ENCODE assay signal across 12 mouse cellular contexts in genomic region chr13:95419204-95419749, GRCm38 (mm10). TPM values are rescaled to one million over a fixed set of nuclear protein-coding genes. Genes with fewer than 3 reads are reported as not detected.
DNase-seq lines count a peak whose midpoint lies in the region; ATAC-seq and TF ChIP-seq lines count a peak whose summit lies in the region.
"Had no signal": no experiment of that assay in that cellular context is flagged by ENCODE, and none has a peak within 500 bp of the region (broad histone marks: within the 10 kb centered on the region; RNA-seq: fewer than 3 reads in every experiment).

No protein-coding gene starts in this region.

- no peak for TF ChIP-seq CTCF in liver, postnatal 0 days (IDR thresholded peaks at IDR 0.05; ENCODE audit: low read depth)

- TF ChIP-seq EP300 in liver, postnatal 0 days (IDR thresholded peaks at IDR 0.05; ENCODE audit: low read depth) = no peak

- ATAC-seq in limb, embryonic 13.5 days (ENCODE audit: low FRiP score, low read depth) = no peak
- peak; percentile 93 for ATAC-seq in hindbrain, embryonic 15.5 days (ENCODE audit: low FRiP score, low read depth)
- ATAC-seq in neural tube, embryonic 14.5 days (ENCODE audit: low read depth) = peak; percentile 94
- no peak for ATAC-seq in megakaryocyte, adult 5-6 weeks (ENCODE audit: poor library complexity, severe bottlenecking)
- ATAC-seq in liver, postnatal 0 days = no peak

- intact Hi-C loops in left cerebral cortex, postnatal 10 days (cut with DNase I) = no loop called here

- H3K4me2 ChIP-seq in limb, embryonic 13.5 days (replicated peaks) = 0 out of 2 replicates have a peak overlapping the region, but pooled peaks have one; percentile 9
- peak overlapping the region; percentile 31 for H3K4me2 ChIP-seq in hindbrain, embryonic 15.5 days
- peak overlapping the region; percentile 15; the same call in 1 of the 2 replicates for H3K4me2 ChIP-seq in neural tube, embryonic 14.5 days (ENCODE audit: low read depth, low read length)
- H3K4me2 ChIP-seq in liver, postnatal 0 days (ENCODE audit: low read depth, low read length) = no peak overlapping the region

- WGBS in limb, embryonic 13.5 days = 31% methylated on average over 8 of the region's 8 CpGs
- 37% methylated on average over 8 of the region's 8 CpGs for WGBS in limb, embryonic 10.5 days
- 16% methylated on average over 8 of the region's 8 CpGs for WGBS in hindbrain, embryonic 15.5 days
- WGBS in neural tube, embryonic 14.5 days = 13% methylated on average over 8 of the region's 8 CpGs
- 26% methylated on average over 8 of the region's 8 CpGs for WGBS in liver, postnatal 0 days (ENCODE audit: insufficient replicate concordance)

- H3K9me3 ChIP-seq in limb, embryonic 13.5 days = no peaks in the 10 kb centered on the region
- no peaks in the 10 kb centered on the region for H3K9me3 ChIP-seq in limb, embryonic 10.5 days (replicated peaks)
- no peaks in the 10 kb centered on the region for H3K9me3 ChIP-seq in hindbrain, embryonic 15.5 days
- H3K9me3 ChIP-seq in neural tube, embryonic 14.5 days (ENCODE audit: control insufficient read depth, low read length) = no peaks in the 10 kb centered on the region
- no peaks in the 10 kb centered on the region for H3K9me3 ChIP-seq in liver, postnatal 0 days (ENCODE audit: low read length)

- no peak overlapping the region for H3K27ac ChIP-seq in limb, embryonic 13.5 days
- no peak overlapping the region for H3K27ac ChIP-seq in limb, embryonic 10.5 days
- peak overlapping the region; percentile 73 for H3K27ac ChIP-seq in hindbrain, embryonic 15.5 days (replicated peaks)
- H3K27ac ChIP-seq in neural tube, embryonic 14.5 days (ENCODE audit: low read depth, low read length) = peak overlapping the region; percentile 58
- H3K27ac ChIP-seq in liver, postnatal 0 days (ENCODE audit: low read depth) = no peak overlapping the region

- H3K4me3 ChIP-seq in limb, embryonic 13.5 days = no peak overlapping the region
- H3K4me3 ChIP-seq in limb, embryonic 10.5 days = no peak overlapping the region
- no peak overlapping the region for H3K4me3 ChIP-seq in hindbrain, embryonic 15.5 days
- no peak overlapping the region for H3K4me3 ChIP-seq in neural tube, embryonic 14.5 days (ENCODE audit: low read depth, low read length)
- no peak overlapping the region for H3K4me3 ChIP-seq in liver, postnatal 0 days (ENCODE audit: low read depth, low read length)

- no peak overlapping the region for H3K9ac ChIP-seq in limb, embryonic 13.5 days
- H3K9ac ChIP-seq in hindbrain, embryonic 15.5 days = no peak overlapping the region
- H3K9ac ChIP-seq in neural tube, embryonic 14.5 days (replicated peaks; ENCODE audit: low read depth, low read length) = no peak overlapping the region
- H3K9ac ChIP-seq in liver, postnatal 0 days (replicated peaks) = no peak overlapping the region

- no peaks in the 10 kb centered on the region for H3K36me3 ChIP-seq in limb, embryonic 13.5 days
- H3K36me3 ChIP-seq in limb, embryonic 10.5 days = no peaks in the 10 kb centered on the region
- H3K36me3 ChIP-seq in hindbrain, embryonic 15.5 days = no peaks in the 10 kb centered on the region
- no peaks in the 10 kb centered on the region for H3K36me3 ChIP-seq in neural tube, embryonic 14.5 days (ENCODE audit: control insufficient read depth, insufficient read depth, low read length)
- H3K36me3 ChIP-seq in liver, postnatal 0 days (replicated peaks; ENCODE audit: insufficient read depth, low read length) = no peaks in the 10 kb centered on the region

- no peak for DNase-seq in limb, embryonic 10.5 days (ENCODE audit: low spot score)
- DNase-seq in embryo, embryonic 9.5 days (ENCODE audit: extremely low spot score) = peak; percentile 25
- no peak for DNase-seq in left cerebral cortex, postnatal 10 days (ENCODE audit: extremely low spot score in 1 of 2, low spot score in 2 of 2)
- DNase-seq in liver, postnatal 0 days = no peak
- DNase-seq: cerebellum, adult 8-10 months; lung, postnatal 14 days had no signal

- 0 out of 2 replicates have a peak, but pooled peaks cover 8% of the 10 kb centered on the region for H3K4me1 ChIP-seq in limb, embryonic 13.5 days
- peaks cover 7% of the 10 kb centered on the region for H3K4me1 ChIP-seq in limb, embryonic 10.5 days
- H3K4me1 ChIP-seq in hindbrain, embryonic 15.5 days (replicated peaks) = peaks cover 24% of the 10 kb centered on the region
- H3K4me1 ChIP-seq in neural tube, embryonic 14.5 days (ENCODE audit: control insufficient read depth, insufficient read depth, low read length) = peaks cover 12% of the 10 kb centered on the region
- peaks cover 4% of the 10 kb centered on the region; the same call in 1 of the 2 replicates for H3K4me1 ChIP-seq in liver, postnatal 0 days (ENCODE audit: insufficient read depth)

- H3K27me3 ChIP-seq in limb, embryonic 13.5 days = no peaks in the 10 kb centered on the region
- H3K27me3 ChIP-seq in limb, embryonic 10.5 days (ENCODE audit: low read depth, poor library complexity, severe bottlenecking) = 0 out of 2 replicates have a peak, but pooled peaks cover 10% of the 10 kb centered on the region
- H3K27me3 ChIP-seq in hindbrain, embryonic 15.5 days = no peaks in the 10 kb centered on the region
- no peaks in the 10 kb centered on the region for H3K27me3 ChIP-seq in neural tube, embryonic 14.5 days (ENCODE audit: control insufficient read depth, insufficient read depth, low read length)
- H3K27me3 ChIP-seq in liver, postnatal 0 days (ENCODE audit: insufficient read depth, low read length) = no peaks in the 10 kb centered on the region

RNA-seq across cellular contexts. Expression of gene Crhbp, which starts 25.4 kb away (rescaled TPM):
- polyA plus RNA-seq in limb, embryonic 13.5 days (2015; fragmentation: Nextera tagmentation; extraction: Ambion mirVana) = 0.31 and 0.51 TPM in 2 replicates
- polyA plus RNA-seq in limb, embryonic 10.5 days (2016; fragmentation: Nextera tagmentation; extraction: Ambion mirVana) = 3.9 and 4.8 TPM in 2 replicates
- polyA plus RNA-seq in hindbrain, embryonic 15.5 days (2015; fragmentation: Nextera tagmentation; extraction: Ambion mirVana) = 8.7 and 8.8 TPM in 2 replicates
- polyA plus RNA-seq in neural tube, embryonic 14.5 days (2014; fragmentation: Nextera tagmentation; extraction: Ambion mirVana) = 6.7 and 8.8 TPM in 2 replicates
- total RNA-seq in left cerebral cortex, postnatal 10 days (2021) = 10 to 100 TPM; 14.8 to 17.0 TPM
- not detected in 2 replicates for total RNA-seq in megakaryocyte, adult 5-6 weeks (2015)
- total RNA-seq in megakaryocyte, adult 5-6 weeks (2017) = not detected in 2 replicates
- 0.11 and 0.18 TPM in 2 replicates for polyA plus RNA-seq in liver, postnatal 0 days (2015; fragmentation: Nextera tagmentation; extraction: Ambion mirVana)
- polyA plus RNA-seq: heart, embryonic 14.5 days had no signal

RNA-seq across cellular contexts. Expression of gene Aggf1, which starts 44.1 kb away (rescaled TPM):
- 31.7 and 32.4 TPM in 2 replicates for polyA plus RNA-seq in limb, embryonic 13.5 days (2015; fragmentation: Nextera tagmentation; extraction: Ambion mirVana)
- polyA plus RNA-seq in limb, embryonic 10.5 days (2016; fragmentation: Nextera tagmentation; extraction: Ambion mirVana) = 38.9 and 44.6 TPM in 2 replicates
- polyA plus RNA-seq in hindbrain, embryonic 15.5 days (2015; fragmentation: Nextera tagmentation; extraction: Ambion mirVana) = 36.4 and 38.3 TPM in 2 replicates
- polyA plus RNA-seq in neural tube, embryonic 14.5 days (2014; fragmentation: Nextera tagmentation; extraction: Ambion mirVana) = 31.9 and 41.9 TPM in 2 replicates
- 10 to 100 TPM; 39.0 to 39.9 TPM for total RNA-seq in left cerebral cortex, postnatal 10 days (2021)
- 21.2 and 22.2 TPM in 2 replicates for total RNA-seq in megakaryocyte, adult 5-6 weeks (2015)
- 38.1 and 40.3 TPM in 2 replicates for total RNA-seq in megakaryocyte, adult 5-6 weeks (2017)
- 11.7 TPM in 2 replicates for polyA plus RNA-seq in liver, postnatal 0 days (2015; fragmentation: Nextera tagmentation; extraction: Ambion mirVana)

RNA-seq across cellular contexts. Expression of gene S100z, which starts 59.2 kb away (rescaled TPM):
- not detected in 2 replicates for polyA plus RNA-seq in limb, embryonic 13.5 days (2015; fragmentation: Nextera tagmentation; extraction: Ambion mirVana)
- not detected in 2 replicates for polyA plus RNA-seq in limb, embryonic 10.5 days (2016; fragmentation: Nextera tagmentation; extraction: Ambion mirVana)
- polyA plus RNA-seq in hindbrain, embryonic 15.5 days (2015; fragmentation: Nextera tagmentation; extraction: Ambion mirVana) = not detected in 2 replicates
- polyA plus RNA-seq in neural tube, embryonic 14.5 days (2014; fragmentation: Nextera tagmentation; extraction: Ambion mirVana) = not detected in 2 replicates
- total RNA-seq in left cerebral cortex, postnatal 10 days (2021) = not detected
- total RNA-seq in megakaryocyte, adult 5-6 weeks (2015) = not detected in 2 replicates
- total RNA-seq in megakaryocyte, adult 5-6 weeks (2017) = not detected in 2 replicates
- polyA plus RNA-seq in liver, postnatal 0 days (2015; fragmentation: Nextera tagmentation; extraction: Ambion mirVana) = not detected in 2 replicates
- total RNA-seq: layer of hippocampus, postnatal 25 days had no signal
- polyA plus RNA-seq: heart, embryonic 14.5 days had no signal

Comparison
In these comparisons a context has a peak if more than half of its experiments do, and no peak if none do; other contexts are left out.
1. ATAC-seq: peak in hindbrain, embryonic 15.5 days (single experiment) and neural tube, embryonic 14.5 days (single experiment); none in limb, embryonic 13.5 days (single experiment), megakaryocyte, adult 5-6 weeks (single experiment) and liver, postnatal 0 days (single experiment).
2. H3K27ac ChIP-seq: peak in hindbrain, embryonic 15.5 days (single experiment) and neural tube, embryonic 14.5 days (single experiment); none in limb, embryonic 13.5 days (single experiment), limb, embryonic 10.5 days (single experiment) and liver, postnatal 0 days (single experiment).